13 mouse cellular contexts compared by ENCODE assay signal in genomic region chr7:24608561-24608960, GRCm38 (mm10). TPM values are rescaled to one million over a fixed set of nuclear protein-coding genes. Genes with fewer than 3 reads are reported as not detected.
DNase-seq lines count a peak whose midpoint lies in the region; ATAC-seq and TF ChIP-seq lines count a peak whose summit lies in the region.
"Had no signal": no experiment of that assay in that cellular context is flagged by ENCODE, and none has a peak within 500 bp of the region (broad histone marks: within the 10 kb centered on the region; RNA-seq: fewer than 3 reads in every experiment).

No protein-coding gene starts in this region.

- H3K4me2 ChIP-seq in hindbrain, embryonic 14.5 days (replicated peaks) = no peak overlapping the region
- H3K4me2 ChIP-seq: heart, embryonic 15.5 days; midbrain, embryonic 11.5 days had no signal

- no peak overlapping the region for H3K9ac ChIP-seq in hindbrain, embryonic 14.5 days
- H3K9ac ChIP-seq: heart, embryonic 15.5 days had no signal

- no peaks in the 10 kb centered on the region for H3K27me3 ChIP-seq in C2C12 (ENCODE audit: control insufficient read depth, insufficient read depth, insufficient read length)
- peaks cover 51% of the 10 kb centered on the region for H3K27me3 ChIP-seq in hindbrain, embryonic 14.5 days (ENCODE audit: control insufficient read depth, insufficient read depth, low read length)

- TF ChIP-seq CTCF in gastrocnemius, adult 2 months (IDR thresholded peaks at IDR 0.05) = no peak
- no peak for TF ChIP-seq CTCF in C2C12 (IDR thresholded peaks at IDR 0.05; ENCODE audit: control insufficient read depth, insufficient read depth, insufficient read length)

- H3K4me3 ChIP-seq in gastrocnemius, adult 2 months = peak overlapping the region; percentile 50
- no peak overlapping the region for H3K4me3 ChIP-seq in C2C12 (ENCODE audit: insufficient read depth, poor library complexity, severe bottlenecking)
- no peak overlapping the region for H3K4me3 ChIP-seq in hindbrain, embryonic 14.5 days (replicated peaks; ENCODE audit: low read length)
- H3K4me3 ChIP-seq: heart, embryonic 15.5 days had no signal

- no peaks in the 10 kb centered on the region for H3K9me3 ChIP-seq in hindbrain, embryonic 14.5 days (ENCODE audit: control insufficient read depth, low read length)
- H3K9me3 ChIP-seq: heart, embryonic 15.5 days had no signal

- no peak overlapping the region for H3ac ChIP-seq in C2C12 (ENCODE audit: control insufficient read depth, insufficient read length, low read depth)

- DNase-seq in gastrocnemius, adult 2 months = no peak
- DNase-seq in gastrocnemius, postnatal 14 days = no peak
- peak; percentile 57 for DNase-seq in naive thymus-derived CD4-positive, alpha-beta T cell, adult 2 months (ENCODE audit: low read depth)
- DNase-seq in hindbrain, embryonic 14.5 days (ENCODE audit: low spot score) = no peak
- no peak for DNase-seq in kidney, postnatal 10 days
- no peak for DNase-seq in gastrocnemius, postnatal 36 days
- DNase-seq: lung, adult 2 months had no signal

- WGBS in hindbrain, embryonic 14.5 days = 72% methylated on average over 8 of the region's 8 CpGs

- ATAC-seq in hematopoietic stem cell, adult 5-6 weeks (replicated peaks in 1 of 2; ENCODE audit: insufficient read depth in 1 of 2, low FRiP score in 2 of 2, low TSS enrichment in 1 of 2, low read depth in 1 of 2, poor library complexity in 2 of 2, severe bottlenecking in 2 of 2) = peak; percentile 39 to 40
- no peak for ATAC-seq in hindbrain, embryonic 14.5 days (ENCODE audit: low FRiP score)

- no peak overlapping the region for H3K27ac ChIP-seq in gastrocnemius, adult 2 months
- no peak overlapping the region for H3K27ac ChIP-seq in hindbrain, embryonic 14.5 days
- H3K27ac ChIP-seq: heart, embryonic 15.5 days; hindbrain, postnatal 0 days had no signal

- no peaks in the 10 kb centered on the region for H3K79me2 ChIP-seq in C2C12 (ENCODE audit: control insufficient read depth, insufficient read depth)

- H3K4me1 ChIP-seq in hindbrain, embryonic 14.5 days (replicated peaks; ENCODE audit: control insufficient read depth, insufficient read depth, low read length) = peaks cover 12% of the 10 kb centered on the region; the same call in 1 of the 2 replicates

- no peaks in the 10 kb centered on the region for H3K36me3 ChIP-seq in C2C12 (ENCODE audit: control insufficient read depth, insufficient read depth)
- no peaks in the 10 kb centered on the region for H3K36me3 ChIP-seq in hindbrain, embryonic 14.5 days (replicated peaks; ENCODE audit: control insufficient read depth, insufficient read depth)
- H3K36me3 ChIP-seq: heart, embryonic 15.5 days had no signal

- no peaks in the 10 kb centered on the region for H3K79me3 ChIP-seq in C2C12 (ENCODE audit: low read depth)

- intact Hi-C loops in gastrocnemius, adult 2 months (cut with DNase I) = no loop called here
- intact Hi-C loops in gastrocnemius, postnatal 14 days (cut with DNase I; ENCODE audit: low total_unique reads) = loop anchor here (5.0 kb wide), 1 partner anchor 44 kb away; no protein-coding TSS in a partner anchor
- intact Hi-C loops in gastrocnemius, postnatal 36 days (cut with DNase I) = no loop called here

TF ChIP-seq in C2C12, 6 proteins besides CTCF, POLR2A, EP300 and RAD21:
- TF ChIP-seq MYOG (IDR thresholded peaks at IDR 0.05; ENCODE audit: control insufficient read depth, extremely low read depth, insufficient read length) (no peak), USF1 (IDR thresholded peaks at IDR 0.05; ENCODE audit: low read depth) (no peak), MYOD1 (IDR thresholded peaks at IDR 0.05; ENCODE audit: control insufficient read depth, insufficient read length, low read depth) (peak; percentile 52), MAX (IDR thresholded peaks at IDR 0.05) (no peak), FOSL1 (IDR thresholded peaks at IDR 0.05; ENCODE audit: insufficient read depth, low read length, poor library complexity, severe bottlenecking) (no peak), CEBPB (IDR thresholded peaks at IDR 0.05; ENCODE audit: low read depth) (no peak)

RNA-seq across cellular contexts. Expression of gene Phldb3, which starts 2.0 kb away (rescaled TPM):
- total RNA-seq in gastrocnemius, adult 2 months (2021) = under 1 TPM; 0.54 to 0.59 TPM
- total RNA-seq in gastrocnemius, postnatal 14 days (2021) = under 1 TPM; 0.59 to 0.66 TPM
- polyA plus RNA-seq in C2C12 (2012; fragmentation: generic; extraction: Trizol) = 4.1 TPM
- 13.9 and 17.5 TPM in 2 replicates for total RNA-seq in hematopoietic stem cell, adult 5-6 weeks (2017)
- not detected in 2 replicates for polyA plus RNA-seq in hindbrain, embryonic 14.5 days (2014; fragmentation: Nextera tagmentation; extraction: Ambion mirVana)
- total RNA-seq in gastrocnemius, postnatal 36 days (2021) = under 1 TPM; 0.30 to 0.66 TPM
- polyA plus RNA-seq: hindbrain, postnatal 0 days; midbrain, embryonic 11.5 days; neural tube, embryonic 14.5 days had no signal

RNA-seq across cellular contexts. Expression of gene Zfp575, which starts 21.1 kb away (rescaled TPM):
- total RNA-seq in gastrocnemius, adult 2 months (2021) = under 1 TPM in 1 of 2 experiments, not detected in 1; 0.17 TPM
- total RNA-seq in gastrocnemius, postnatal 14 days (2021) = under 1 TPM; 0.38 to 0.45 TPM
- polyA plus RNA-seq in C2C12 (2012; fragmentation: generic; extraction: Trizol) = 0.35 TPM
- total RNA-seq in hematopoietic stem cell, adult 5-6 weeks (2017) = not detected in 2 replicates
- polyA plus RNA-seq in hindbrain, embryonic 14.5 days (2014; fragmentation: Nextera tagmentation; extraction: Ambion mirVana) = 10.3 and 11.4 TPM in 2 replicates
- total RNA-seq in gastrocnemius, postnatal 36 days (2021) = under 1 TPM in 1 of 2 experiments, not detected in 1; 0.18 TPM

RNA-seq across cellular contexts. Expression of gene Ethe1, which starts 21.2 kb away (rescaled TPM):
- 10 to 100 TPM; 22.0 to 27.4 TPM for total RNA-seq in gastrocnemius, adult 2 months (2021)
- 10 to 100 TPM; 12.0 to 15.3 TPM for total RNA-seq in gastrocnemius, postnatal 14 days (2021)
- polyA plus RNA-seq in C2C12 (2012; fragmentation: generic; extraction: Trizol) = 48.0 TPM
- 14.2 and 16.4 TPM in 2 replicates for total RNA-seq in hematopoietic stem cell, adult 5-6 weeks (2017)
- polyA plus RNA-seq in hindbrain, embryonic 14.5 days (2014; fragmentation: Nextera tagmentation; extraction: Ambion mirVana) = 25.8 and 26.4 TPM in 2 replicates
- 10 to 100 TPM; 23.0 to 24.2 TPM for total RNA-seq in gastrocnemius, postnatal 36 days (2021)

RNA-seq across cellular contexts. Expression of gene Lypd3, which starts 27.8 kb away (rescaled TPM):
- not detected for total RNA-seq in gastrocnemius, adult 2 months (2021)
- total RNA-seq in gastrocnemius, postnatal 14 days (2021) = not detected
- not detected for polyA plus RNA-seq in C2C12 (2012; fragmentation: generic; extraction: Trizol)
- total RNA-seq in hematopoietic stem cell, adult 5-6 weeks (2017) = not detected in 2 replicates
- polyA plus RNA-seq in hindbrain, embryonic 14.5 days (2014; fragmentation: Nextera tagmentation; extraction: Ambion mirVana) = 0.27 and 0.29 TPM in 2 replicates
- total RNA-seq in gastrocnemius, postnatal 36 days (2021) = not detected
